Mouse (Mus musculus) right cerebral cortex, adult 2 months (tissue): ENCODE results near the gene 1520401A03Rik.

Experiments used
- DNase-seq, 2 experiments: peaks; one replicate each; pipeline ENCODE4 v3.0.0; 2021 to 2022; ENCODE audit warnings: low spot score in 2 of 2

The 1520401A03Rik gene

GRCm38 (mm10) chr17:23671519-23671918, 51.1 kb downstream of the 1520401A03Rik start:
- DNase-seq: no peak

DNA sequence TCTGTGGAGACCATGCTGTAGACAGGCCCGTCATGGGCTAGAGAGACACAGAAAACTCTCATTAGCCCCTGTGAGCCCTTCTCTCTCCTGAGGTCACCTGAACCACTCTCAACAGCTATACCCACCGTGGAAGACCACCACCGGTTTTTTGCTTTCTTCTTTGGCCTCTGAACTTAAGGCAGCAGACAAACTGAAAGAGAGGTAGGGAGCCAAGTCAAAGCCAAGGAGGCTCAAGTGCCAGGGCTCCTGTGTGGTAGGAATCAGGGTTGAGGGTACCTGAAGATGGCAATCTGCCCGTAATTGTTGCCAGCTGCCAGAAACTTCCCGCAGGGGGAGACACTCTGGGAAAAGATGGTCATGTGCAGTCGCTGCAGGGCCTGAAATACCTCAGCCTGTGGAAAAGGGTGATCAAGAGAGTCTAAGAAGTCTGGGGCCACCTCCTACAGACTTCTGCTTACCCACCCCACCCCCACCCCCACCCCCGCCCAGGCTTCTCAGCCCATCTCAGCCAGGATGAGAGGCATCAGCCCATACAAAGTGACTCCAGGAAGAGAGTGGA, 52.0 kb downstream of the 1520401A03Rik start:
- no peak for DNase-seq

DNA sequence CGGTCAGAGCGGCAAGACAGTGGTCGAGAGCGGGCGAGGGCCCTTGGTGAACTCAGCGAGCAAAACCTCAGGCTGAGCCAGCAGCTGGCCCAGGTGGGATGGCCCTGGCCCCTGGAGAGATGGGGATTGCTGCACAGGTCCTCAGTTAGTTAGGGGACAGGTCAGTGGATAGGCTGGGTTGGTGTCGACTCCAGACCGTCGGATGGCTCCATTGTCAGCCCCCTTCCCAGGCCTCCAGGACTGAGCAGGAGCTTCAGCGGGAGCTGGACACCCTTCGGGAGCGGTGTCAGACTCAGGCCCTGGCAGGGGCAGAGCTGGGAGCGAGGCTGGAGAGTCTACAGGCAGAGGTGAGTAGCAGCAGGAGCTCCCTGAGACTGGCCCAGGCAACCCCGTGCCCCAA, 57.1 kb downstream of the 1520401A03Rik start:
- no peak for DNase-seq

- DNase-seq: no peak
These were observed 58.0 kb downstream of the 1520401A03Rik start for GRCm38 (mm10) chr17:23664556-23665021.

DNA sequence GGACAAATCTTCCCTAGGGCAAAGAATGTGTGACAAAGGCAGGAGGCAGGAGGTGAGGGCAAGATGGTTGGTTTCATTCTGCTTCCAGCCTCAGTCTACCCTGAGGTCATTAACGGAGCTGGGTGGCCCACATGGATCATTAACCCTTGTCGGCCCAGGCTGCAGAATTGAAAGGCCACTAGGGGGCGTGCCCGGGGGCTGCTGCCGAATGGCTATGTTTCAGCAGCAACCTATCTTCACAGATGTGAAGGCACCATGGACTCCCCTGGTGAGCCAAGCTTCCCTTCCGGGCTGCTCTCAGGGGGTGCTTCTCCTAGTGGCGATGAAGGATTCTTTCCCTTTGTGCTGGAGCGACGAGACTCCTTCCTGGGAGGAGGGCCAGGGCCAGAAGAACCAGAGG, 61.1 kb downstream of the 1520401A03Rik start:
- DNase-seq: no peak

GRCm38 (mm10) chr17:23660876-23661200, 61.7 kb downstream of the 1520401A03Rik start:
- no peak for DNase-seq

GRCm38 (mm10) chr17:23660117-23660875, 62.3 kb downstream of the 1520401A03Rik start, which contains the start of gene Bicdl2:
TSS of gene Bicdl2 (plus strand) at chr17:23660506.
- no peak for DNase-seq

DNA sequence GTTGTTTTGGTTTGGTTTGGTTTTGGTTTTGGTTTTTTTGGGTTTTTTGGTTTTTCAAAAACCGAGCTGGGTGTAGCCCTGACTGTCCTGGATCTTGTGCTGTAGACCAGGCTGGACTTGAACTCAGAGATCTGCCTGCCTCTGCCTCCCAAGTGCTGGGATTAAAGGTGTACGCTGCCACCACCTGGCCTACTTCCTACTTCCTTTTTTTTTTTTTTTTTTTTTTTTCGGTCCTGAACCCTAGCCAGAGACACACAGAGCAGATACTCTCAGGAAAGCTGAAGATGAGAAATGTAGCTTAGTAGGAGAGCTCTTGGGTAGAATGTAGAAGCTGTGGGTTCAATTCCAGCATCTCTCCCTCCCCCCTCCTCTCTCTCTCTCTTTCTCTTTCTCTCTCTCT, 64.1 kb downstream of the 1520401A03Rik start:
- DNase-seq: no peak
